Mouse (Mus musculus): Measurements from ENCODE around the gene Gm5890. TPM values are rescaled to one million over a fixed set of nuclear protein-coding genes. Genes with fewer than 3 reads are reported as not detected.

Gene Gm5890
- 0.27 TPM for polyA plus RNA-seq (2014; fragmentation: Illumina TruSeq; extraction: RNeasy Lipid Tissue Mini Kit (QIAGEN cat#74804); ENCODE audit: low read depth, low replicate concordance)

GRCm38 (mm10) chr7:20262734-20263133 is at the start of gene Gm5890:
Gm5890 (minus strand) TSS chr7:20262834.

DNA sequence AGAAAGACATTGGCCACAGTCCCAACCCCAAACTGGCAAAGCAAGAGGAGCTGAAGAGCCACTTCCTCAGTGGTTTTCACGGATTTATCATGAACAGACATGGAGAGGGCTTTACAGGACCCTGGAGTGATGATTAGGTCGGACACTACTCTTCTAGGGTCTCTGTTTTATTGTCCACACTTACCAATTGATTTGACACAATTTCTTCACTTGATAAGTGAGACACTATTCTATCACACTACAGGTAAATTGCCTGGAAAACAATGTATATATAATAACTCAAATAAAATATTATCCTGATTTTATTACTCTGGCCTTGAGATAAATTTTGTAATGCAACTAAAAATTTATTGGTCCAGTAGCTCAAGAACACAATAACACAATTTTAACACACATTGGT is 28.9 kb downstream of the Gm5890 start, which contains the start of gene Gm4498:
Gm4498 (minus strand) TSS at position 101 of the 400 bp plus-strand sequence.

Other genes starting within 250 kb of the Gm5890 start
- not detected for gene Vmn1r91, start 163.2 kb downstream of the Gm5890 start, polyA plus RNA-seq (2014; fragmentation: Illumina TruSeq; extraction: RNeasy Lipid Tissue Mini Kit (QIAGEN cat#74804); ENCODE audit: low read depth, low replicate concordance)
- not detected for gene Gm16442, start 140.3 kb downstream of the Gm5890 start, polyA plus RNA-seq (2014; fragmentation: Illumina TruSeq; extraction: RNeasy Lipid Tissue Mini Kit (QIAGEN cat#74804); ENCODE audit: low read depth, low replicate concordance)
- not detected for gene Vmn1r93, start 123.7 kb downstream of the Gm5890 start, polyA plus RNA-seq (2014; fragmentation: Illumina TruSeq; extraction: RNeasy Lipid Tissue Mini Kit (QIAGEN cat#74804); ENCODE audit: low read depth, low replicate concordance)
- not detected for gene Vmn1r94, start 94.5 kb downstream of the Gm5890 start, polyA plus RNA-seq (2014; fragmentation: Illumina TruSeq; extraction: RNeasy Lipid Tissue Mini Kit (QIAGEN cat#74804); ENCODE audit: low read depth, low replicate concordance)
- gene Vmn1r95, start 69.1 kb downstream of the Gm5890 start, polyA plus RNA-seq (2014; fragmentation: Illumina TruSeq; extraction: RNeasy Lipid Tissue Mini Kit (QIAGEN cat#74804); ENCODE audit: low read depth, low replicate concordance) = not detected
- gene Gm6164, start 57.2 kb downstream of the Gm5890 start, polyA plus RNA-seq (2014; fragmentation: Illumina TruSeq; extraction: RNeasy Lipid Tissue Mini Kit (QIAGEN cat#74804); ENCODE audit: low read depth, low replicate concordance) = not detected
- not detected for gene Gm4498, start 29.0 kb downstream of the Gm5890 start, polyA plus RNA-seq (2014; fragmentation: Illumina TruSeq; extraction: RNeasy Lipid Tissue Mini Kit (QIAGEN cat#74804); ENCODE audit: low read depth, low replicate concordance)
- gene Gm4133, start 71.2 kb upstream of the Gm5890 start, polyA plus RNA-seq (2014; fragmentation: Illumina TruSeq; extraction: RNeasy Lipid Tissue Mini Kit (QIAGEN cat#74804); ENCODE audit: low read depth, low replicate concordance) = not detected
- not detected for gene Gm5728, start 112.6 kb upstream of the Gm5890 start, polyA plus RNA-seq (2014; fragmentation: Illumina TruSeq; extraction: RNeasy Lipid Tissue Mini Kit (QIAGEN cat#74804); ENCODE audit: low read depth, low replicate concordance)
- not detected for gene Vmn1r100, start 155.1 kb upstream of the Gm5890 start, polyA plus RNA-seq (2014; fragmentation: Illumina TruSeq; extraction: RNeasy Lipid Tissue Mini Kit (QIAGEN cat#74804); ENCODE audit: low read depth, low replicate concordance)
- not detected for gene Vmn1r101, start 179.8 kb upstream of the Gm5890 start, polyA plus RNA-seq (2014; fragmentation: Illumina TruSeq; extraction: RNeasy Lipid Tissue Mini Kit (QIAGEN cat#74804); ENCODE audit: low read depth, low replicate concordance)
- gene Gm10670, start 212.1 kb upstream of the Gm5890 start, polyA plus RNA-seq (2014; fragmentation: Illumina TruSeq; extraction: RNeasy Lipid Tissue Mini Kit (QIAGEN cat#74804); ENCODE audit: low read depth, low replicate concordance) = not detected
- gene Vmn1r103, start 247.7 kb upstream of the Gm5890 start, polyA plus RNA-seq (2014; fragmentation: Illumina TruSeq; extraction: RNeasy Lipid Tissue Mini Kit (QIAGEN cat#74804); ENCODE audit: low read depth, low replicate concordance) = not detected

Measured in testis, adult 10 weeks (tissue).